Mouse (Mus musculus): ENCODE measurements around the gene Adarb2.

GRCm38 (mm10) chr13:8467591-8468366, 265.1 kb downstream of the Adarb2 start:
- TF ChIP-seq CTCF (IDR thresholded peaks at IDR 0.05; ENCODE audit: borderline replicate concordance, insufficient read depth, low read depth, low read length) (no peak), POLR2A (IDR thresholded peaks at IDR 0.05; ENCODE audit: borderline replicate concordance, insufficient read depth, low read length) (no peak)
